Mouse (Mus musculus) CH12.LX (cell line): ENCODE measurements at regions not wholly inside any gene's neighbourhood (a gene's known extent, or its start where the extent isn't known, plus 50 kb on each side); places are given as distances from the start of the nearest gene placed in this dataset.

ENCODE experiments used
- CTCF ChIP-seq, 2 experiments: IDR thresholded peaks in 1 of 2; conservative IDR thresholded peaks in 1 of 2; 2 replicates each; pipeline ENCODE4 v1.5.1; 2011 to 2012; ENCODE audit warnings: low read depth in 2 of 2, low read length in 2 of 2, improper control_type of control experiment in 1 of 2, inconsistent platforms in 1 of 2, mild to moderate bottlenecking in 1 of 2, moderate library complexity in 1 of 2
- JUND ChIP-seq: conservative IDR thresholded peaks from 2 replicates; pipeline ENCODE4 v1.6.1; 2011; ENCODE audit warnings: low read depth, low read length, improper control_type of control experiment
- NELFE ChIP-seq: IDR thresholded peaks from 2 replicates; pipeline ENCODE4 v1.6.1; 2011; ENCODE audit warnings: low read depth, low read length, improper control_type of control experiment
- POLR2A ChIP-seq: IDR thresholded peaks from 2 replicates; pipeline ENCODE4 v1.6.1; 2011; ENCODE audit warnings: low read depth, mild to moderate bottlenecking, improper control_type of control experiment, low read length
- RAD21 ChIP-seq: IDR thresholded peaks from 2 replicates; pipeline ENCODE4 v1.6.1; 2011; ENCODE audit warnings: low read depth, mild to moderate bottlenecking, low read length, improper control_type of control experiment, moderate library complexity
- TBP ChIP-seq: conservative IDR thresholded peaks from 2 replicates; pipeline ENCODE4 v1.6.1; 2011; ENCODE audit warnings: low read depth, low read length, improper control_type of control experiment
- TCF12 ChIP-seq: IDR thresholded peaks from 2 replicates; pipeline ENCODE4 v1.6.1; 2014; ENCODE audit warnings: low read depth, mild to moderate bottlenecking, inconsistent platforms, low read length, improper control_type of control experiment

- no peak for TF ChIP-seq RAD21
- no peak for TF ChIP-seq CTCF (conservative IDR thresholded peaks at IDR 0.05 in 1 of 2, IDR thresholded peaks at IDR 0.05 in 1 of 2; ENCODE audit: low read depth in 2 of 2, low read length in 2 of 2)
- TF ChIP-seq JUND: no peak
- TF ChIP-seq TCF12: no peak
- TF ChIP-seq TBP: no peak
- TF ChIP-seq NELFE: no peak
- no peak for TF ChIP-seq POLR2A
Observed at GRCm38 (mm10) chr2:114805436-114806047, 150.8 kb upstream of the Dph6 start.
